Mouse (Mus musculus): ENCODE results near the gene Gabpb2. TPM values are rescaled to one million over a fixed set of nuclear protein-coding genes. Genes with fewer than 3 reads are reported as not detected.
A peak's percentile ranks its signal among the peaks of the same experiment; 100 is the strongest.

Gene Gabpb2
- polyA plus RNA-seq, 1 experiment: 3.3 TPM

DNA sequence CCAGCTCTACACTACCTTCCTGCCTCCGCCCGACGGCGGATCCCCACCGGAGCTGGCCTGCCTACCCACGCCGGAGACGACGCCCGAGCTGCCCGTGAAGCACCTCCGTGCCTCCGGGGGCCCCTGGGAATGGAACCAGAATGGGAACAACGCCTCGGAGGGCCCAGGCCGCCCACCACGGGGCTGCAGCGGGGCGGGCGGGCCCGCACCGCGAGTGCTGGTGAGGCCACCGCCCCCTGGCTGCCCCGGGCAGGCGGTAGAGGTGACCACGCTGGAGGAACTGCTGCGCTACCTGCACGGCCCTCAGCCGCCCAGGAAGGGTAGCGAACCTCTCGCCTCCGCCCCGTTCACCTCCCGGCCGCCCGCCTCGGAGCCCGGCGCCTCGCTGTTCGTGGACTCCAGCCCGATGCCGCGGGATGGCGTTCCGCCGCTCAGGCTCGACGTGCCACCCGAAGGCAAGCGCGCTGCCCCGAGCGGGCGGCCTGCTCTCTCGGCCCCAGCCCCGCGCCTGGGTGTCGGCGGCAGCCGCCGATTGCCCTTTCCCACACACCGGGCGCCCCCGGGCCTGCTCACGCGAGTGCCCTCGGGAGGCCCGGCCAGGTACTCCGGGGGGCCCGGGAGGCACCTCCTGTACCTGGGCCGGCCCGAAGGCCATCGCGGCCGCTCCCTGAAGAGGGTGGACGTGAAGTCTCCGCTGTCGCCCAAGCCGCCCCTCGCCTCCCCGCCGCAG lies 45.0 kb downstream of the Gabpb2 start:
- Histone ChIP-seq H3K79me2 (ENCODE audit: control insufficient read depth, insufficient read depth) (no peaks in the 10 kb centered on the region), H3ac (ENCODE audit: control insufficient read depth, insufficient read length) (no peak overlapping the region), H3K4me3 (no peak overlapping the region), H3K36me3 (ENCODE audit: control insufficient read depth, insufficient read depth) (no peaks in the 10 kb centered on the region), H3K27me3 (ENCODE audit: control insufficient read depth, insufficient read depth, insufficient read length) (no peaks in the 10 kb centered on the region), H3K4me2 (ENCODE audit: low read depth) (no peak overlapping the region)
- TF ChIP-seq POLR2A (IDR thresholded peaks at IDR 0.05; ENCODE audit: insufficient read length, low read depth) (no peak), MAX (IDR thresholded peaks at IDR 0.05; ENCODE audit: low read depth) (no peak), TCF3 (IDR thresholded peaks at IDR 0.05; ENCODE audit: insufficient read length, low read depth) (no peak), REST (IDR thresholded peaks at IDR 0.05; ENCODE audit: insufficient read depth, insufficient read length) (no peak), E2F4 (IDR thresholded peaks at IDR 0.05; ENCODE audit: insufficient read depth) (no peak), SRF (IDR thresholded peaks at IDR 0.05; ENCODE audit: control insufficient read depth, insufficient read length, low read depth) (no peak)

DNA sequence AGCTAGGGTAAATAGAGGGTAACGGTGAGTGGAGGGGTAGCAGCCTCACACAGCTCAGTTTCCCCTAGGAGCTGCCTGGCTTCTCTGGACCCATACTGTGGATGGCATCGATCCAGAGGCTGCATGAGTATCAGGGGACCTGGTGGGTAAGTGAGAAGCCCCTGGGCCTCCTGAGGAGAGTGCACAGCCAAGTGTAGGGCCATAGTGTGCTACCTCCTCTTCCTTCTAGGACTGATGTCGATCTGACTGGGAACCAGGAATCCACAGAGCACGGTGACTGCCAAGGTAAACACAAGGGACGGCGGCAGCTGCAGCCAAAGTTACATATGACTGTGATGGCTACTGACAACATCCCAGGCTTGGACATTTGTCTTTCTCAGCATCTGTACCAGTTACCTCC lies 46.6 kb downstream of the Gabpb2 start:
- TF ChIP-seq TCF12 (IDR thresholded peaks at IDR 0.05; ENCODE audit: insufficient read depth, poor library complexity, severe bottlenecking) (no peak), MAX (IDR thresholded peaks at IDR 0.05; ENCODE audit: low read depth) (no peak), TCF3 (IDR thresholded peaks at IDR 0.05; ENCODE audit: insufficient read length, low read depth) (no peak), SRF (IDR thresholded peaks at IDR 0.05; ENCODE audit: control insufficient read depth, insufficient read length, low read depth) (no peak), E2F4 (IDR thresholded peaks at IDR 0.05; ENCODE audit: insufficient read depth) (no peak), MYOG (IDR thresholded peaks at IDR 0.05; ENCODE audit: control insufficient read depth in 1 of 3, insufficient read depth in 1 of 3, insufficient read length in 2 of 3, low read depth in 2 of 3) (no peak), POLR2A (IDR thresholded peaks at IDR 0.05; ENCODE audit: insufficient read length, low read depth) (no peak), USF1 (IDR thresholded peaks at IDR 0.05; ENCODE audit: low read depth) (no peak), POLR2AphosphoS2 (IDR thresholded peaks at IDR 0.05; ENCODE audit: insufficient read length, low read depth) (no peak), REST (IDR thresholded peaks at IDR 0.05; ENCODE audit: insufficient read depth, insufficient read length) (no peak), MYOD1 (IDR thresholded peaks at IDR 0.05; ENCODE audit: control insufficient read depth in 1 of 3, insufficient read length in 2 of 3, low read depth in 2 of 3) (no peak), CEBPB (IDR thresholded peaks at IDR 0.05; ENCODE audit: insufficient read depth, poor library complexity, severe bottlenecking) (no peak)
- H3K36me3 ChIP-seq (ENCODE audit: control insufficient read depth, insufficient read depth): no peaks in the 10 kb centered on the region
- H3K27me3 ChIP-seq (ENCODE audit: control insufficient read depth, insufficient read depth, insufficient read length): no peaks in the 10 kb centered on the region

DNA sequence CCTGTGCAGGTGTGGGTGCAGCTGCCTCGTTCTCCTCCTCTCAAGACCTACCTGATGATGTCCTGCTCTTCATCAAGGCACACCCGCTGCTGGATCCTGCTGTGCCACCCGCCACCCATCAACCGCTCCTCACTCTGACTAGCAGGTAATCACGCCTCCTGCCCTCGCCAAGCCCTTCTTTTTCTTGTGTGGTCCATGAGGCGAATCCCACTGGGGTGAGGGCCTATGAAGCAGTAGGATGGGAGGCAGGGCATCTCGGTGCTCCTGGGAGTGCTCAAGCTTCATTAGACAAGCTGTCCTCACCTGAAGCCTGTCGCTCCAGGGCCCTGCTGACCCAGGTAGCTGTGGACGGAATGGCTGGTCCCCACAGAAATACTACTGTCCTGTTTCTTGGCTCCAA lies 47.7 kb downstream of the Gabpb2 start:
- TF ChIP-seq MYOG (IDR thresholded peaks at IDR 0.05; ENCODE audit: control insufficient read depth in 1 of 3, insufficient read depth in 1 of 3, insufficient read length in 2 of 3, low read depth in 2 of 3) (no peak), CEBPB (IDR thresholded peaks at IDR 0.05; ENCODE audit: insufficient read depth, poor library complexity, severe bottlenecking) (no peak), USF1 (IDR thresholded peaks at IDR 0.05; ENCODE audit: low read depth) (no peak), REST (IDR thresholded peaks at IDR 0.05; ENCODE audit: insufficient read depth, insufficient read length) (no peak), MYOD1 (IDR thresholded peaks at IDR 0.05; ENCODE audit: control insufficient read depth in 1 of 3, insufficient read length in 2 of 3, low read depth in 2 of 3) (no peak), MAX (IDR thresholded peaks at IDR 0.05; ENCODE audit: low read depth) (no peak), TCF3 (IDR thresholded peaks at IDR 0.05; ENCODE audit: insufficient read length, low read depth) (no peak), POLR2A (IDR thresholded peaks at IDR 0.05; ENCODE audit: insufficient read length, low read depth) (no peak), SRF (IDR thresholded peaks at IDR 0.05; ENCODE audit: control insufficient read depth, insufficient read length, low read depth) (no peak)
- no peaks in the 10 kb centered on the region for H3K27me3 ChIP-seq (ENCODE audit: control insufficient read depth, insufficient read depth, insufficient read length)
- no peaks in the 10 kb centered on the region for H3K36me3 ChIP-seq (ENCODE audit: control insufficient read depth, insufficient read depth)

More for the DNA sequence above, 46.6 kb downstream of the Gabpb2 start:
- Histone ChIP-seq H3K4me2 (ENCODE audit: low read depth) (no peak overlapping the region), H3K79me2 (ENCODE audit: control insufficient read depth, insufficient read depth) (no peaks in the 10 kb centered on the region), H3K4me3 (no peak overlapping the region), H3ac (ENCODE audit: control insufficient read depth, insufficient read length) (no peak overlapping the region)

DNA sequence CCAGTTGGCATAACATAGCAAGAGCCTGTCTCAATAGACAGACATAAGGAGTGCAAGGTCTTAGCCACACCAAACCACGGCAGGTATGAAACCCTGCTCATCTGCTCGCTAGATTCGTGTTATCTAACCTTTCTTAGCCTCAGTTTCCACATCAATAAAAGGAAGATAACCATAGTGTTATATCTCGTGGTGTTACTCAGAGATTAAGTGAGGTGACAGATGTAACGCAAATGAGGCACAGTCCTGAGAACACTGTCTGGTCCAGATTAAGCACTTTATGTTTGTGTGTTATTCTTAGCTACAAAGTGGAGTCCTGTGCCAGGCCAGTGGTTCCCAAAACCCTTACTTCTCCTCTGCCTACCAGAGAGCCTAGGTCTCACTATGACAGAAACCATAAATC lies 52.9 kb downstream of the Gabpb2 start:
- no peak for TF ChIP-seq CEBPB (IDR thresholded peaks at IDR 0.05; ENCODE audit: insufficient read depth, poor library complexity, severe bottlenecking)
- no peak for TF ChIP-seq REST (IDR thresholded peaks at IDR 0.05; ENCODE audit: insufficient read depth, insufficient read length)
- TF ChIP-seq TCF12 (IDR thresholded peaks at IDR 0.05; ENCODE audit: insufficient read depth, poor library complexity, severe bottlenecking): no peak
- TF ChIP-seq MYOD1 (IDR thresholded peaks at IDR 0.05; ENCODE audit: control insufficient read depth in 1 of 3, insufficient read length in 2 of 3, low read depth in 2 of 3): no peak
- no peak overlapping the region for H3ac ChIP-seq (ENCODE audit: control insufficient read depth, insufficient read length)
- H3K27me3 ChIP-seq (ENCODE audit: control insufficient read depth, insufficient read depth, insufficient read length): no peaks in the 10 kb centered on the region
- no peaks in the 10 kb centered on the region for H3K36me3 ChIP-seq (ENCODE audit: control insufficient read depth, insufficient read depth)
- no peak overlapping the region for H3K4me3 ChIP-seq
- H3K79me2 ChIP-seq (ENCODE audit: control insufficient read depth, insufficient read depth): no peaks in the 10 kb centered on the region
- H3K4me2 ChIP-seq (ENCODE audit: low read depth): peak overlapping the region; percentile 97

More for the DNA sequence above, 47.7 kb downstream of the Gabpb2 start:
- H3K4me2 ChIP-seq (ENCODE audit: low read depth): no peak overlapping the region
- H3ac ChIP-seq (ENCODE audit: control insufficient read depth, insufficient read length): no peak overlapping the region
- no peak overlapping the region for H3K4me3 ChIP-seq
- no peaks in the 10 kb centered on the region for H3K79me2 ChIP-seq (ENCODE audit: control insufficient read depth, insufficient read depth)

DNA sequence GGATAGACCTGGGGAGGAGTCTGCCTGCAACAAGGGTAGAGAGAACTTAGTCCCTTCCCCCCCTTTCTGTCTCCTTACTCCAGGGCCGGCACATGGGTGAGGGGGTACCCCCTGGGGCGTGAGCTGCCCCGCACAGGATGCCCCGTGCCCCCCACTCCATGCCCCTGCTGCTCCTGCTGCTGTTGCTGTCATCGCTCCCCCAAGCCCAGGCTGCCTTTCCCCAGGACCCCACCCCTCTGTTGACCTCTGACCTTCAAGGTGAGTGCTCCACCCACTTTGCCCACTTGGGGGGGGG lies 53.5 kb downstream of the Gabpb2 start:
- Histone ChIP-seq H3ac (ENCODE audit: control insufficient read depth, insufficient read length) (no peak overlapping the region), H3K79me2 (ENCODE audit: control insufficient read depth, insufficient read depth) (no peaks in the 10 kb centered on the region), H3K4me2 (ENCODE audit: low read depth) (peak overlapping the region; percentile 97), H3K27me3 (ENCODE audit: control insufficient read depth, insufficient read depth, insufficient read length) (no peaks in the 10 kb centered on the region), H3K36me3 (ENCODE audit: control insufficient read depth, insufficient read depth) (no peaks in the 10 kb centered on the region), H3K4me3 (peak overlapping the region; percentile 83)
- TF ChIP-seq E2F4 (IDR thresholded peaks at IDR 0.05; ENCODE audit: insufficient read depth): no peak
- no peak for TF ChIP-seq POLR2A (IDR thresholded peaks at IDR 0.05; ENCODE audit: insufficient read length, low read depth)
- TF ChIP-seq SRF (IDR thresholded peaks at IDR 0.05; ENCODE audit: control insufficient read depth, insufficient read length, low read depth): no peak
- TF ChIP-seq POLR2AphosphoS2 (IDR thresholded peaks at IDR 0.05; ENCODE audit: insufficient read length, low read depth): no peak
- no peak for TF ChIP-seq REST (IDR thresholded peaks at IDR 0.05; ENCODE audit: insufficient read depth, insufficient read length)
- TF ChIP-seq TCF12 (IDR thresholded peaks at IDR 0.05; ENCODE audit: insufficient read depth, poor library complexity, severe bottlenecking): no peak
- no peak for TF ChIP-seq USF1 (IDR thresholded peaks at IDR 0.05; ENCODE audit: low read depth)
- no peak for TF ChIP-seq MAX (IDR thresholded peaks at IDR 0.05; ENCODE audit: low read depth)
- TF ChIP-seq TCF3 (IDR thresholded peaks at IDR 0.05; ENCODE audit: insufficient read length, low read depth): no peak
- TF ChIP-seq MYOD1 (IDR thresholded peaks at IDR 0.05; ENCODE audit: control insufficient read depth in 1 of 3, insufficient read length in 2 of 3, low read depth in 2 of 3): no peak
- TF ChIP-seq MYOG (IDR thresholded peaks at IDR 0.05; ENCODE audit: control insufficient read depth in 1 of 3, insufficient read depth in 1 of 3, insufficient read length in 2 of 3, low read depth in 2 of 3): no peak
- TF ChIP-seq CEBPB (IDR thresholded peaks at IDR 0.05; ENCODE audit: insufficient read depth, poor library complexity, severe bottlenecking): no peak

Measured in myocyte (in vitro differentiated cells).